Mouse (Mus musculus): ENCODE data around the gene Rhbdd2.

GRCm38 (mm10) chr5:135657128-135657527, 24.7 kb downstream of the Rhbdd2 start:
- TF ChIP-seq CTCF (IDR thresholded peaks at IDR 0.05; ENCODE audit: low read depth) (no peak), EP300 (optimal IDR thresholded peaks at IDR 0.05) (no peak)

All from stomach, postnatal 0 days (tissue).